ENCODE assay signal across 8 mouse cellular contexts in genomic region chr1:44102259-44102717, GRCm38 (mm10). TPM values are rescaled to one million over a fixed set of nuclear protein-coding genes. Genes with fewer than 3 reads are reported as not detected.
DNase-seq lines count a peak whose midpoint lies in the region; ATAC-seq lines count a peak whose summit lies in the region.

Tex30 (minus strand) TSS chr1:44102441.

- DNase-seq in CD4-positive, CD25-positive, alpha-beta regulatory T cell, adult 2 months (ENCODE audit: low read depth, low spot score), result peak; percentile 95
- peak; percentile 33 for DNase-seq in fat pad, adult 2 months (ENCODE audit: extremely low read depth, low read depth, low spot score)
- DNase-seq in kidney, postnatal 10 days, result peak; percentile 97
- DNase-seq in natural killer cell, adult 2 months (ENCODE audit: low spot score in 2 of 2), result peak; percentile 76 to 86

- H3K9ac ChIP-seq in heart, embryonic 13.5 days, result peak within 1 kb of the TSS; percentile 93
- peak within 1 kb of the TSS; percentile 93 for H3K9ac ChIP-seq in liver, embryonic 12.5 days
- peak within 1 kb of the TSS; percentile 67 for H3K9ac ChIP-seq in stomach, embryonic 15.5 days

- peaks cover 35% of the 10 kb centered on the region for H3K36me3 ChIP-seq in heart, embryonic 13.5 days
- peaks cover 25% of the 10 kb centered on the region for H3K36me3 ChIP-seq in liver, embryonic 12.5 days
- 0 out of 2 replicates have a peak, but pooled peaks cover 6% of the 10 kb centered on the region for H3K36me3 ChIP-seq in stomach, embryonic 15.5 days

- H3K4me2 ChIP-seq in heart, embryonic 13.5 days, result peak within 1 kb of the TSS; percentile 79
- H3K4me2 ChIP-seq in liver, embryonic 12.5 days, result peak within 1 kb of the TSS; percentile 85
- H3K4me2 ChIP-seq in stomach, embryonic 15.5 days, result peak within 1 kb of the TSS; percentile 63

- H3K4me3 ChIP-seq in brown adipose tissue, adult 24 weeks (ENCODE audit: insufficient read depth, low read depth, low read length), result peak within 1 kb of the TSS; percentile 90
- peak within 1 kb of the TSS; percentile 94 for H3K4me3 ChIP-seq in heart, embryonic 13.5 days
- H3K4me3 ChIP-seq in liver, embryonic 12.5 days, result peak within 1 kb of the TSS; percentile 90
- peak within 1 kb of the TSS; percentile 89 for H3K4me3 ChIP-seq in stomach, embryonic 15.5 days (replicated peaks)

- ATAC-seq in heart, embryonic 13.5 days (ENCODE audit: extremely low read depth, insufficient number of reproducible peaks, low FRiP score, low TSS enrichment), result peak; percentile 95
- peak; percentile 94 for ATAC-seq in liver, embryonic 12.5 days
- ATAC-seq in stomach, embryonic 15.5 days (ENCODE audit: insufficient read depth, low FRiP score, low read depth), result peak; percentile 96

- peak within 1 kb of the TSS; percentile 28; the same call in 1 of the 2 replicates for H3K27ac ChIP-seq in brown adipose tissue, adult 24 weeks (replicated peaks; ENCODE audit: low read depth, low read length)
- peak within 1 kb of the TSS; percentile 95 for H3K27ac ChIP-seq in heart, embryonic 13.5 days (replicated peaks)
- H3K27ac ChIP-seq in liver, embryonic 12.5 days, result peak within 1 kb of the TSS; percentile 98
- H3K27ac ChIP-seq in stomach, embryonic 15.5 days, result peak within 1 kb of the TSS; percentile 94

- WGBS in heart, embryonic 13.5 days, result under 1% methylated on average over 54 of the region's 55 CpGs
- under 1% methylated on average over 55 of the region's 55 CpGs for WGBS in liver, embryonic 12.5 days (ENCODE audit: insufficient replicate concordance)
- under 1% methylated on average over 54 of the region's 55 CpGs for WGBS in stomach, embryonic 15.5 days

- H3K4me1 ChIP-seq in brown adipose tissue, adult 24 weeks (ENCODE audit: control insufficient read depth, insufficient read depth, insufficient read length, low read length), result no peaks in the 10 kb centered on the region; the same call in 1 of the 2 replicates
- peaks cover 14% of the 10 kb centered on the region for H3K4me1 ChIP-seq in heart, embryonic 13.5 days
- peaks cover 17% of the 10 kb centered on the region for H3K4me1 ChIP-seq in liver, embryonic 12.5 days
- peaks cover 3% of the 10 kb centered on the region; the same call in 1 of the 2 replicates for H3K4me1 ChIP-seq in stomach, embryonic 15.5 days

- peaks cover 2% of the 10 kb centered on the region; the same call in 1 of the 2 replicates for H3K9me3 ChIP-seq in heart, embryonic 13.5 days
- no peaks in the 10 kb centered on the region for H3K9me3 ChIP-seq in liver, embryonic 12.5 days (replicated peaks)
- H3K9me3 ChIP-seq in stomach, embryonic 15.5 days, result no peaks in the 10 kb centered on the region

- no peaks in the 10 kb centered on the region for H3K27me3 ChIP-seq in heart, embryonic 13.5 days (replicated peaks)
- H3K27me3 ChIP-seq in liver, embryonic 12.5 days (replicated peaks), result no peaks in the 10 kb centered on the region
- no peaks in the 10 kb centered on the region for H3K27me3 ChIP-seq in stomach, embryonic 15.5 days (replicated peaks)

RNA-seq across cellular contexts. Expression of gene Tex30, which starts in this region (rescaled TPM):
- polyA plus RNA-seq in brown adipose tissue, adult 24 weeks (2012; ENCODE audit: insufficient read depth, insufficient read length, missing spikeins), result 4.4 and 8.5 TPM in 2 replicates
- polyA plus RNA-seq in heart, embryonic 13.5 days (2015; fragmentation: Nextera tagmentation; extraction: Ambion mirVana), result 69.3 and 71.2 TPM in 2 replicates
- polyA plus RNA-seq in liver, embryonic 12.5 days (2016; fragmentation: Nextera tagmentation; extraction: Ambion mirVana), result 76.5 and 83.8 TPM in 2 replicates
- polyA plus RNA-seq in stomach, embryonic 15.5 days (2015; fragmentation: Nextera tagmentation; extraction: Ambion mirVana), result 74.2 and 82.2 TPM in 2 replicates

Comparison
In these comparisons a context has a peak if more than half of its experiments do, and no peak if none do; other contexts are left out.
1. Peak in every context shown above with its lines: DNase-seq, ATAC-seq, H3K4me3 ChIP-seq and H3K27ac ChIP-seq.
2. DNase-seq: peak in every context shown above with its lines; median percentile 97 in kidney, postnatal 10 days; 95 in CD4-positive, CD25-positive, alpha-beta regulatory T cell, adult 2 months; 81 in natural killer cell, adult 2 months; 33 in fat pad, adult 2 months.
3. H3K27ac ChIP-seq: peak in every context shown above with its lines; median percentile 98 in liver, embryonic 12.5 days; 95 in heart, embryonic 13.5 days; 94 in stomach, embryonic 15.5 days; 28 in brown adipose tissue, adult 24 weeks.